Mouse (Mus musculus) spleen, adult 2 months (tissue): Measurements from ENCODE around the gene Gm10198. TPM values are rescaled to one million over a fixed set of nuclear protein-coding genes. Genes with fewer than 3 reads are reported as not detected.

ENCODE experiments used
- DNase-seq, 2 experiments: peaks; one replicate each; pipeline versions ENCODE4 v3.0.0 to v3.0.0-alpha.2; 2012 to 2021; ENCODE audit warnings: low spot score in 2 of 2, low read depth in 1 of 2
- H3K27ac ChIP-seq: fragments of 200-500 bp; 2 replicates; pipeline ENCODE4 v1.5.1; 2012; ENCODE audit warnings: low read length, inconsistent platforms; ENCODE audit not compliant: insufficient read depth
- H3K27me3 ChIP-seq: fragments of 200-500 bp; 2 replicates; pipeline ENCODE4 v1.6.1; 2012; ENCODE audit warnings: mild to moderate bottlenecking, moderate library complexity, low read length, inconsistent platforms; ENCODE audit not compliant: control insufficient read depth, insufficient read depth
- H3K36me3 ChIP-seq: fragments of 200-500 bp; 2 replicates; pipeline ENCODE4 v1.6.1; 2012; ENCODE audit warnings: mild to moderate bottlenecking, low read length, inconsistent platforms; ENCODE audit not compliant: control insufficient read depth, insufficient read depth
- H3K4me1 ChIP-seq: fragments of 200-500 bp; 2 replicates; pipeline ENCODE4 v1.6.1; 2011; ENCODE audit warnings: inconsistent platforms; ENCODE audit not compliant: control insufficient read depth, insufficient read depth, insufficient read length
- H3K4me3 ChIP-seq: fragments of 200-500 bp; 2 replicates; pipeline ENCODE4 v1.5.1; 2011; ENCODE audit warnings: mild to moderate bottlenecking, inconsistent platforms; ENCODE audit not compliant: insufficient read depth, insufficient read length; ENCODE audit errors: extremely low read depth
- CTCF ChIP-seq: fragments of 200-500 bp; IDR thresholded peaks from 2 replicates; pipeline ENCODE4 v1.5.1; 2011; ENCODE audit warnings: mild to moderate bottlenecking, inconsistent platforms; ENCODE audit not compliant: insufficient read depth, insufficient read length, insufficient replicate concordance; ENCODE audit errors: extremely low read depth
- POLR2A ChIP-seq: fragments of 200-500 bp; IDR thresholded peaks from 2 replicates; pipeline ENCODE4 v1.6.1; 2011; ENCODE audit warnings: low read depth, low read length, inconsistent platforms
- WGBS: fragments of 180-500 bp; shearing (Covaris S2); methylation state at CpG from one replicate; pipeline ENCODE4 v1.1.7; 2018; 5-methylcytosine and 5-hydroxymethylcytosine counted together
- polyA plus RNA-seq: library from polyadenylated mRNA; depleted of rRNA; stranded (reverse); fragments of >200 nt; gene quantifications from 2 replicates; pipeline ENCODE4 v1.2.3, GENCODE M21; 2012

Gene Gm10198
- polyA plus RNA-seq, 1 experiment, result not detected

- no peaks in the 10 kb centered on the region for H3K4me1 ChIP-seq
- TF ChIP-seq POLR2A, result no peak
- no peak for TF ChIP-seq CTCF
- H3K27ac ChIP-seq, result no peak overlapping the region
- H3K27me3 ChIP-seq, result no peaks in the 10 kb centered on the region
- DNase-seq, result no peak
- H3K36me3 ChIP-seq, result no peaks in the 10 kb centered on the region
- no peak overlapping the region for H3K4me3 ChIP-seq
- 93% methylated on average over 3 of the region's 3 CpGs for WGBS
Measured at GRCm38 (mm10) chr13:111560152-111560551, 32.4 kb upstream of the Gm10198 start.

- 86% methylated on average over 5 of the region's 5 CpGs for WGBS
- H3K27me3 ChIP-seq, result no peaks in the 10 kb centered on the region
- H3K4me1 ChIP-seq, result no peaks in the 10 kb centered on the region
- DNase-seq, result no peak
- no peak overlapping the region for H3K27ac ChIP-seq
- TF ChIP-seq POLR2A (no peak), CTCF (no peak)
- H3K36me3 ChIP-seq, result no peaks in the 10 kb centered on the region
- no peak overlapping the region for H3K4me3 ChIP-seq
Measured at GRCm38 (mm10) chr13:111562595-111562994, 30.0 kb upstream of the Gm10198 start.

- WGBS, result 27% methylated on average over 4 of the region's 4 CpGs
Measured at GRCm38 (mm10) chr13:111574196-111574595, 18.4 kb upstream of the Gm10198 start.

GRCm38 (mm10) chr13:111577177-111577576 is 15.4 kb upstream of the Gm10198 start:
- WGBS, result 90% methylated on average over 11 of the region's 11 CpGs

More at GRCm38 (mm10) chr13:111574196-111574595, 18.4 kb upstream of the Gm10198 start:
- Histone ChIP-seq H3K27ac (no peak overlapping the region), H3K36me3 (no peaks in the 10 kb centered on the region), H3K4me1 (no peaks in the 10 kb centered on the region), H3K4me3 (no peak overlapping the region), H3K27me3 (no peaks in the 10 kb centered on the region)
- DNase-seq, result no peak
- TF ChIP-seq CTCF (peak; percentile 8; the same call in 1 of the 2 replicates), POLR2A (no peak)

GRCm38 (mm10) chr13:111580054-111580453 is 12.5 kb upstream of the Gm10198 start:
- TF ChIP-seq CTCF, result no peak
- TF ChIP-seq POLR2A, result no peak
- WGBS, result 97% methylated on average over 10 of the region's 10 CpGs
- no peak for DNase-seq
- Histone ChIP-seq H3K27ac (no peak overlapping the region), H3K4me3 (no peak overlapping the region), H3K36me3 (no peaks in the 10 kb centered on the region), H3K4me1 (no peaks in the 10 kb centered on the region), H3K27me3 (no peaks in the 10 kb centered on the region)

More at GRCm38 (mm10) chr13:111577177-111577576, 15.4 kb upstream of the Gm10198 start:
- TF ChIP-seq POLR2A, result no peak
- no peak for TF ChIP-seq CTCF
- no peaks in the 10 kb centered on the region for H3K4me1 ChIP-seq
- H3K36me3 ChIP-seq, result no peaks in the 10 kb centered on the region
- no peak overlapping the region for H3K27ac ChIP-seq
- no peak overlapping the region for H3K4me3 ChIP-seq
- no peak for DNase-seq
- no peaks in the 10 kb centered on the region for H3K27me3 ChIP-seq

GRCm38 (mm10) chr13:111598111-111598510 is 5.5 kb downstream of the Gm10198 start:
- WGBS, result 89% methylated on average over 7 of the region's 7 CpGs
- no peak for TF ChIP-seq POLR2A
- Histone ChIP-seq H3K4me1 (no peaks in the 10 kb centered on the region), H3K36me3 (no peaks in the 10 kb centered on the region), H3K27me3 (no peaks in the 10 kb centered on the region), H3K4me3 (no peak overlapping the region), H3K27ac (no peak overlapping the region)
- no peak for DNase-seq

DNA sequence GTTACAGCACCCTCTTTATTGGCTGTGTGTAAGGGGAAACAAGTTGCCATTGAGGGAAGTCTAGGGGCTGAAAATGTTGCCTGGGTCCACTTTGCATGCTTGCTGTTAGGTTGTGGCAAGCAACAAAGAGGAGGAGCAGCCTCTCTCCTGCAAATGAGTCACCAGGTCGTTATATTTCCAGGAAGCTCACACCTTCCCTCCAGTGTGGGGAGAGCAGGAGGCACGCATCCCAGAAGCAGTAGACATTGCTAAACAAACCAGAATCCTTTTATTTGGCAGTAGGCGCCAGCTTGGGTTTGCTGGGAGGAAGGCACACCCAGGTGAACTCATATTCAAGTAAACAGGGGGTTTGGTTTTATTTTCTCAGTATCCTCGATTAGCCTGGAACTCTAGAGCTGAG is 8.8 kb downstream of the Gm10198 start:
- WGBS, result 61% methylated on average over 4 of the region's 4 CpGs
- Histone ChIP-seq H3K36me3 (no peaks in the 10 kb centered on the region), H3K27me3 (no peaks in the 10 kb centered on the region), H3K4me1 (no peaks in the 10 kb centered on the region), H3K27ac (no peak overlapping the region), H3K4me3 (no peak overlapping the region)
- DNase-seq, result no peak
- no peak for TF ChIP-seq POLR2A
- no peak for TF ChIP-seq CTCF

DNA sequence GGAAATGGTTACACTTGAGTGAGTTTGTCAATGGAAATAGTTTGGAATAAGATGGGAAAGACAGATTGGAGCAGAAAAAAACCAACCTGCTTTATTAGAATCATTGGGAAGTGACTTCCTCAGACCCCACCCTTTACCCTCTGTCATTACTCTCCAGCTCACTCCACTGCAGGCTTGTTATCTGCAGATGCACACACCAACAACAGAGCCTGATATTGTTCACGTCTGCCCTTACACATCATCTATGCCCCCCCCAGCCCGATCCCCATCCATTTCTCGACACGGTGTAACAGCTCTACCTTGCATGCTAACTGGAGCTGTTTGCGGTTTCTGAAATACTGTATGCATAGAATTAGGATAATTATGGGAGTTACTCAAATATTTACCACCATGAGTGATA is 12.2 kb downstream of the Gm10198 start:
- Histone ChIP-seq H3K27ac (no peak overlapping the region), H3K36me3 (no peaks in the 10 kb centered on the region), H3K4me1 (no peaks in the 10 kb centered on the region), H3K27me3 (no peaks in the 10 kb centered on the region), H3K4me3 (no peak overlapping the region)
- TF ChIP-seq CTCF (no peak), POLR2A (no peak)
- no peak for DNase-seq
- 87% methylated on average over 5 of the region's 5 CpGs for WGBS
